ENCODE assay signal across 9 mouse cellular contexts in the genomic region with DNA sequence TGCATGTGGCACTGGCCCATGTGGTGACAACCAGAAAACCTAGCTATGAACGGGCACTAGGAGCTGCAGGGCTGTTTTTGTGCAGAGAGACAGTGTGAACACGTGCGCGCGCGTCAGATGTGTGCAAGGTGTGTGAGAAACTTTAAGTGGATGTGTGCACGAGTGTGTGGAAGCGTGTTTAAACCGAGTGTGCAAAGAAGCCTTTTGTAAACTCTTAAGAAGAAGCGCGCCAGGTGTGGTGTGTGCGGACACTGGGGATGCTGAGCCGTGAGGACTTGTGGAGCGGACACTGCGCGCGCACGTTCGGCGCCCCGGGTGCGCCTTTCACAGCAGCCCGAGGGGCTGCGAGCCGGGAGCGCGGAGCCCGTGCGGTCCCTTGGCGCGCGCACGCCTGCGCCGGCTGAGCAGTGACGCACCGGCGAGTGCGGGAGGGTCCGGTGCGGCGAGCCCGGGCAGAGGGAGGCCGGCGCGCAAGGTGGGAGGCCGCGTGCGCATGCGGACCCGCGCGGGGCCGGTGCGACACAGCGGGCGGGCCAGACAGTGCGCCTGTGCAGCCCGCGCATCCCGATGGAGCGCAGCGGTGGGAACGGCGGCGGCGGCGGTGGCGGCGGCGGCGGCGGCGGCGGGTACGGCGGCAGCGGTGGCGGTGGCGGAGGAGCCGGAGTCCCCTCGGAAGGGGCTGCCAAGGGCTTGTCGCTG. TPM values are rescaled to one million over a fixed set of nuclear protein-coding genes. Genes with fewer than 3 reads are reported as not detected.
DNase-seq lines count a peak whose midpoint lies in the region; ATAC-seq and TF ChIP-seq lines count a peak whose summit lies in the region.
"Had no signal": no experiment of that assay in that cellular context is flagged by ENCODE, and none has a peak within 500 bp of the region (broad histone marks: within the 10 kb centered on the region; RNA-seq: fewer than 3 reads in every experiment).

A gene (plus strand): TSS at position 443 of the 699 bp plus-strand sequence.

- 0 out of 2 replicates have a peak, but pooled peaks cover 3% of the 10 kb centered on the region for H3K9me3 ChIP-seq in heart, embryonic 12.5 days (replicated peaks)
- no peaks in the 10 kb centered on the region for H3K9me3 ChIP-seq in intestine, embryonic 15.5 days
- no peaks in the 10 kb centered on the region for H3K9me3 ChIP-seq in liver, embryonic 11.5 days (ENCODE audit: control insufficient read depth, low read length)

- no peak for DNase-seq in heart, adult 18-20 months
- peak; percentile 18 to 22 for DNase-seq in adrenal gland, postnatal 36 days
- no peak for DNase-seq in liver, embryonic 11.5 days (ENCODE audit: low spot score)
- DNase-seq in retina, adult 2 months (ENCODE audit: low read depth, low spot score), result peak; percentile 4
- DNase-seq in ovary, postnatal 10 days (ENCODE audit: low spot score), result no peak

- H3K4me3 ChIP-seq in heart, embryonic 12.5 days, result peak within 1 kb of the TSS; percentile 70
- peak within 1 kb of the TSS; percentile 38 for H3K4me3 ChIP-seq in embryonic fibroblast, embryonic 13.5 days (ENCODE audit: insufficient read depth, low read length)
- H3K4me3 ChIP-seq in intestine, embryonic 15.5 days (replicated peaks), result peak within 1 kb of the TSS; percentile 50
- peak within 1 kb of the TSS; percentile 56 for H3K4me3 ChIP-seq in liver, embryonic 11.5 days (ENCODE audit: low read depth, low read length)
- H3K4me3 ChIP-seq: myocyte had no signal

- no peak for TF ChIP-seq CTCF in embryonic fibroblast, embryonic 13.5 days (IDR thresholded peaks at IDR 0.05; ENCODE audit: borderline replicate concordance, insufficient read depth, low read length)

- ATAC-seq in heart, embryonic 12.5 days (ENCODE audit: insufficient number of reproducible peaks, low FRiP score), result peak; percentile 53; the same call in 1 of the 2 replicates
- ATAC-seq in intestine, embryonic 15.5 days, result peak; percentile 80
- ATAC-seq in liver, embryonic 11.5 days (replicated peaks; ENCODE audit: low FRiP score), result peak; percentile 47

- peak within 1 kb of the TSS; percentile 56 for H3K9ac ChIP-seq in heart, embryonic 12.5 days
- peak within 1 kb of the TSS; percentile 26 for H3K9ac ChIP-seq in intestine, embryonic 15.5 days
- no peak within 1 kb of the TSS for H3K9ac ChIP-seq in liver, embryonic 11.5 days (ENCODE audit: low read depth, low read length)

- peak within 1 kb of the TSS; percentile 96 for H3K4me2 ChIP-seq in heart, embryonic 12.5 days
- H3K4me2 ChIP-seq in intestine, embryonic 15.5 days (replicated peaks), result peak within 1 kb of the TSS; percentile 94
- peak within 1 kb of the TSS; percentile 88 for H3K4me2 ChIP-seq in liver, embryonic 11.5 days

- H3K27me3 ChIP-seq in heart, embryonic 12.5 days (replicated peaks), result peaks cover 32% of the 10 kb centered on the region
- peaks cover 20% of the 10 kb centered on the region for H3K27me3 ChIP-seq in intestine, embryonic 15.5 days (replicated peaks)
- H3K27me3 ChIP-seq in liver, embryonic 11.5 days (replicated peaks; ENCODE audit: control insufficient read depth, insufficient read depth, low read length), result peaks cover 40% of the 10 kb centered on the region

- no peak within 1 kb of the TSS for H3K27ac ChIP-seq in heart, embryonic 12.5 days (ENCODE audit: poor library complexity, severe bottlenecking)
- no peak within 1 kb of the TSS for H3K27ac ChIP-seq in embryonic fibroblast, embryonic 13.5 days (ENCODE audit: insufficient read depth, low read length)
- no peak within 1 kb of the TSS for H3K27ac ChIP-seq in intestine, embryonic 15.5 days
- H3K27ac ChIP-seq in liver, embryonic 11.5 days (ENCODE audit: low read depth, low read length), result no peak within 1 kb of the TSS

- H3K36me3 ChIP-seq in heart, embryonic 12.5 days, result no peaks in the 10 kb centered on the region
- no peaks in the 10 kb centered on the region for H3K36me3 ChIP-seq in intestine, embryonic 15.5 days
- H3K36me3 ChIP-seq in liver, embryonic 11.5 days (ENCODE audit: control insufficient read depth, insufficient read depth, low read length), result no peaks in the 10 kb centered on the region

- H3K4me1 ChIP-seq in heart, embryonic 12.5 days (replicated peaks), result 0 out of 2 replicates have a peak, but pooled peaks cover 2% of the 10 kb centered on the region
- no peaks in the 10 kb centered on the region for H3K4me1 ChIP-seq in embryonic fibroblast, embryonic 13.5 days (ENCODE audit: control insufficient read depth, insufficient read depth, low read length)
- H3K4me1 ChIP-seq in intestine, embryonic 15.5 days (replicated peaks), result no peaks in the 10 kb centered on the region
- no peaks in the 10 kb centered on the region for H3K4me1 ChIP-seq in liver, embryonic 11.5 days (replicated peaks; ENCODE audit: control insufficient read depth, insufficient read depth, low read length)

- TF ChIP-seq POLR2A in embryonic fibroblast, embryonic 13.5 days (IDR thresholded peaks at IDR 0.05; ENCODE audit: low read depth, low read length), result no peak

- WGBS in heart, embryonic 12.5 days, result 20% methylated on average over 68 of the region's 83 CpGs
- WGBS in intestine, embryonic 15.5 days, result 26% methylated on average over 55 of the region's 83 CpGs
- WGBS in liver, embryonic 11.5 days, result 7% methylated on average over 58 of the region's 83 CpGs

RNA-seq across cellular contexts. Expression of the gene that starts here (rescaled TPM):
- polyA plus RNA-seq in heart, embryonic 12.5 days (2016; fragmentation: Nextera tagmentation; extraction: Ambion mirVana), result 0.62 and 0.78 TPM in 2 replicates
- under 1 TPM; 0.74 to 0.87 TPM for total RNA-seq in heart, adult 18-20 months (2021)
- 1 to 10 TPM; 1.5 to 3.9 TPM for total RNA-seq in adrenal gland, postnatal 36 days (2021)
- polyA plus RNA-seq in embryonic fibroblast, embryonic 13.5 days (2011; ENCODE audit: insufficient read length, low read depth, missing spikeins), result 0.23 TPM in 1 of 2 replicates, not detected in the other
- 1.5 TPM in 2 replicates for polyA plus RNA-seq in intestine, embryonic 15.5 days (2015; fragmentation: Nextera tagmentation; extraction: Ambion mirVana)
- 0.29 TPM in 2 replicates for polyA plus RNA-seq in liver, embryonic 11.5 days (2014; fragmentation: Nextera tagmentation; extraction: Ambion mirVana)

Comparison
In these comparisons a context has a peak if more than half of its experiments do, and no peak if none do; other contexts are left out.
1. Peak in ATAC-seq, H3K4me3 ChIP-seq, H3K9ac ChIP-seq and H3K4me2 ChIP-seq in heart, embryonic 12.5 days; RNA of the gene not detected or under 1 TPM.
2. Peak in ATAC-seq, H3K4me3 ChIP-seq and H3K4me2 ChIP-seq in liver, embryonic 11.5 days; RNA of the gene not detected or under 1 TPM.
3. DNase-seq: peak in adrenal gland, postnatal 36 days (2 of 2) and retina, adult 2 months (single experiment); none in heart, adult 18-20 months (0 of 2), liver, embryonic 11.5 days (single experiment) and ovary, postnatal 10 days (single experiment).
4. Peak in every context shown above with its lines, with median percentiles within 50 percentile points of each other: ATAC-seq, H3K4me2 ChIP-seq and H3K4me3 ChIP-seq.